Mouse (Mus musculus): Measurements from ENCODE around the gene Lpp.

GRCm38 (mm10) chr16:24948091-24948690 is 554.9 kb downstream of the Lpp start:
- TF ChIP-seq CTCF (IDR thresholded peaks at IDR 0.05; ENCODE audit: insufficient read depth, low read depth, low read length) (no peak), POLR2A (IDR thresholded peaks at IDR 0.05; ENCODE audit: insufficient read depth, low read depth, low read length) (no peak)
